Mouse (Mus musculus): ENCODE results near the gene Clec4b1. TPM values are rescaled to one million over a fixed set of nuclear protein-coding genes. Genes with fewer than 3 reads are reported as not detected.
"Not testable (repeated sequence)": the region's sequence is repeated elsewhere in the genome, so short reads cannot be mapped to it uniquely, and the experiment has no call there.

Gene Clec4b1
- polyA plus RNA-seq (2011; ENCODE audit: insufficient read length, low read depth, missing spikeins), result not detected in 2 replicates

GRCm38 (mm10) chr6:123049742-123050372 is at the start of gene Clec4b1:
TSS of gene Clec4b1 (plus strand) at chr6:123049962.
- Histone ChIP-seq H3K4me1 (ENCODE audit: control insufficient read depth, insufficient read depth, low read length) (no peaks in the 10 kb centered on the region), H3K4me3 (ENCODE audit: insufficient read depth, low read length) (no peak within 1 kb of the TSS), H3K27ac (ENCODE audit: insufficient read depth, low read length) (no peak within 1 kb of the TSS)
- TF ChIP-seq CTCF (IDR thresholded peaks at IDR 0.05; ENCODE audit: borderline replicate concordance, insufficient read depth, low read length) (no peak), POLR2A (IDR thresholded peaks at IDR 0.05; ENCODE audit: low read depth, low read length) (no peak)

- not testable (repeated sequence) for H3K4me1 ChIP-seq (ENCODE audit: control insufficient read depth, insufficient read depth, low read length); H3K27ac ChIP-seq (ENCODE audit: insufficient read depth, low read length); H3K4me3 ChIP-seq (ENCODE audit: insufficient read depth, low read length)
Observed at GRCm38 (mm10) chr6:123004696-123005095, 45.1 kb upstream of the Clec4b1 start.

GRCm38 (mm10) chr6:123005591-123005990 is 44.2 kb upstream of the Clec4b1 start:
- H3K27ac ChIP-seq (ENCODE audit: insufficient read depth, low read length), result no peak overlapping the region
- no peak overlapping the region for H3K4me3 ChIP-seq (ENCODE audit: insufficient read depth, low read length)
- TF ChIP-seq POLR2A (IDR thresholded peaks at IDR 0.05; ENCODE audit: low read depth, low read length) (no peak), CTCF (IDR thresholded peaks at IDR 0.05; ENCODE audit: borderline replicate concordance, insufficient read depth, low read length) (no peak)
- no peaks in the 10 kb centered on the region for H3K4me1 ChIP-seq (ENCODE audit: control insufficient read depth, insufficient read depth, low read length)

- Histone ChIP-seq H3K27ac (ENCODE audit: insufficient read depth, low read length) (no peak overlapping the region), H3K4me1 (ENCODE audit: control insufficient read depth, insufficient read depth, low read length) (no peaks in the 10 kb centered on the region), H3K4me3 (ENCODE audit: insufficient read depth, low read length) (no peak overlapping the region)
- no peak for TF ChIP-seq POLR2A (IDR thresholded peaks at IDR 0.05; ENCODE audit: low read depth, low read length)
- TF ChIP-seq CTCF (IDR thresholded peaks at IDR 0.05; ENCODE audit: borderline replicate concordance, insufficient read depth, low read length), result no peak
Observed at GRCm38 (mm10) chr6:123095125-123095843, 45.5 kb downstream of the Clec4b1 start.

GRCm38 (mm10) chr6:123106128-123106527 is 56.4 kb downstream of the Clec4b1 start, which contains the start of gene Clec4a2:
TSS of gene Clec4a2 (plus strand) at chr6:123106428.
- not testable (repeated sequence) for H3K4me1 ChIP-seq (ENCODE audit: control insufficient read depth, insufficient read depth, low read length); H3K4me3 ChIP-seq (ENCODE audit: insufficient read depth, low read length); H3K27ac ChIP-seq (ENCODE audit: insufficient read depth, low read length)

Other genes starting within 250 kb of the Clec4b1 start
- gene Slc2a3, start 248.3 kb upstream of the Clec4b1 start, polyA plus RNA-seq (2011; ENCODE audit: insufficient read length, low read depth, missing spikeins), result 4.9 and 6.1 TPM in 2 replicates
- 19.8 and 23.7 TPM in 2 replicates for gene Foxj2, start 230.0 kb upstream of the Clec4b1 start, polyA plus RNA-seq (2011; ENCODE audit: insufficient read length, low read depth, missing spikeins)
- gene C3ar1, start 193.8 kb upstream of the Clec4b1 start, polyA plus RNA-seq (2011; ENCODE audit: insufficient read length, low read depth, missing spikeins), result 1.3 and 2.3 TPM in 2 replicates
- 45.2 and 47.4 TPM in 2 replicates for gene Necap1, start 175.5 kb upstream of the Clec4b1 start, polyA plus RNA-seq (2011; ENCODE audit: insufficient read length, low read depth, missing spikeins)
- gene Clec4a1, start 128.1 kb upstream of the Clec4b1 start, polyA plus RNA-seq (2011; ENCODE audit: insufficient read length, low read depth, missing spikeins), result not detected in 2 replicates
- gene Clec4a3, start 97.4 kb upstream of the Clec4b1 start, polyA plus RNA-seq (2011; ENCODE audit: insufficient read length, low read depth, missing spikeins), result not detected in 2 replicates
- not detected in 2 replicates for gene Clec4a4, start 59.6 kb upstream of the Clec4b1 start, polyA plus RNA-seq (2011; ENCODE audit: insufficient read length, low read depth, missing spikeins)
- gene Clec4a2, start 56.5 kb downstream of the Clec4b1 start, polyA plus RNA-seq (2011; ENCODE audit: insufficient read length, low read depth, missing spikeins), result 0.68 TPM in 1 of 2 replicates, not detected in the other
- not detected in 2 replicates for gene Clec4b2, start 122.9 kb downstream of the Clec4b1 start, polyA plus RNA-seq (2011; ENCODE audit: insufficient read length, low read depth, missing spikeins)
- 0.77 TPM in 1 of 2 replicates, not detected in the other for gene Clec4n, start 179.9 kb downstream of the Clec4b1 start, polyA plus RNA-seq (2011; ENCODE audit: insufficient read length, low read depth, missing spikeins)
- 0.73 and 3.4 TPM in 2 replicates for gene Clec4d, start 212.1 kb downstream of the Clec4b1 start, polyA plus RNA-seq (2011; ENCODE audit: insufficient read length, low read depth, missing spikeins)
- not detected in 2 replicates for gene Clec4e, start 239.9 kb downstream of the Clec4b1 start, polyA plus RNA-seq (2011; ENCODE audit: insufficient read length, low read depth, missing spikeins)

Measured in embryonic fibroblast, embryonic 13.5 days (primary cell).